Mouse (Mus musculus) limb, embryonic 12.5 days (tissue): Measurements from ENCODE around the gene Trmt2a. TPM values are rescaled to one million over a fixed set of nuclear protein-coding genes. Genes with fewer than 3 reads are reported as not detected.
A peak's percentile ranks its signal among the peaks of the same experiment; 100 is the strongest.

Experiments
- ATAC-seq: fragments of 200-750 bp; cut with Nextera tagmentation; 2 replicates; pipeline ENCODE4 v1.8.0; 2017; ENCODE audit warnings: low read depth, moderate TSS enrichment; ENCODE audit not compliant: insufficient number of reproducible peaks, insufficient read depth, low FRiP score, low TSS enrichment
- H3K27ac ChIP-seq: fragments of 300-500 bp; sonication (generic); 2 replicates; pipeline ENCODE4 v1.5.1; 2016; ENCODE audit warnings: mild to moderate bottlenecking, moderate library complexity
- H3K27me3 ChIP-seq: fragments of 300-500 bp; sonication (generic); 2 replicates; pipeline ENCODE4 v1.6.1; 2016; ENCODE audit warnings: mild to moderate bottlenecking, moderate library complexity
- H3K36me3 ChIP-seq: fragments of 300-500 bp; sonication (generic); 2 replicates; pipeline ENCODE4 v1.6.1; 2016; ENCODE audit warnings: mild to moderate bottlenecking, moderate library complexity
- H3K4me1 ChIP-seq: fragments of 300-500 bp; sonication (generic); replicated peaks from 2 replicates; pipeline ENCODE4 v1.6.1; 2016
- H3K4me2 ChIP-seq: fragments of 300-500 bp; sonication (generic); 2 replicates; pipeline ENCODE4 v1.6.1; 2016; ENCODE audit warnings: mild to moderate bottlenecking, moderate library complexity
- H3K4me3 ChIP-seq: fragments of 300-500 bp; sonication (generic); replicated peaks from 2 replicates; pipeline ENCODE4 v1.5.1; 2016; ENCODE audit warnings: mild to moderate bottlenecking
- H3K9ac ChIP-seq: fragments of 300-500 bp; sonication (generic); replicated peaks from 2 replicates; pipeline ENCODE4 v1.6.1; 2016; ENCODE audit warnings: mild to moderate bottlenecking, moderate library complexity
- H3K9me3 ChIP-seq: fragments of 300-500 bp; sonication (generic); 2 replicates; pipeline ENCODE4 v1.6.1; 2016; ENCODE audit warnings: mild to moderate bottlenecking, moderate library complexity
- WGBS: fragments of 180-500 bp; shearing (Covaris S2); methylation state at CpG from one replicate; pipeline ENCODE4 v1.1.7; 2016; 5-methylcytosine and 5-hydroxymethylcytosine counted together
- polyA plus RNA-seq: library from polyadenylated mRNA; unstranded; fragments of >200 nt; fragmentation: Nextera tagmentation; extraction: Ambion mirVana; gene quantifications from 2 replicates; pipeline ENCODE4 v1.2.1, GENCODE M21; 2016

Trmt2a gene
- 119 and 122 TPM in 2 replicates for polyA plus RNA-seq

DNA sequence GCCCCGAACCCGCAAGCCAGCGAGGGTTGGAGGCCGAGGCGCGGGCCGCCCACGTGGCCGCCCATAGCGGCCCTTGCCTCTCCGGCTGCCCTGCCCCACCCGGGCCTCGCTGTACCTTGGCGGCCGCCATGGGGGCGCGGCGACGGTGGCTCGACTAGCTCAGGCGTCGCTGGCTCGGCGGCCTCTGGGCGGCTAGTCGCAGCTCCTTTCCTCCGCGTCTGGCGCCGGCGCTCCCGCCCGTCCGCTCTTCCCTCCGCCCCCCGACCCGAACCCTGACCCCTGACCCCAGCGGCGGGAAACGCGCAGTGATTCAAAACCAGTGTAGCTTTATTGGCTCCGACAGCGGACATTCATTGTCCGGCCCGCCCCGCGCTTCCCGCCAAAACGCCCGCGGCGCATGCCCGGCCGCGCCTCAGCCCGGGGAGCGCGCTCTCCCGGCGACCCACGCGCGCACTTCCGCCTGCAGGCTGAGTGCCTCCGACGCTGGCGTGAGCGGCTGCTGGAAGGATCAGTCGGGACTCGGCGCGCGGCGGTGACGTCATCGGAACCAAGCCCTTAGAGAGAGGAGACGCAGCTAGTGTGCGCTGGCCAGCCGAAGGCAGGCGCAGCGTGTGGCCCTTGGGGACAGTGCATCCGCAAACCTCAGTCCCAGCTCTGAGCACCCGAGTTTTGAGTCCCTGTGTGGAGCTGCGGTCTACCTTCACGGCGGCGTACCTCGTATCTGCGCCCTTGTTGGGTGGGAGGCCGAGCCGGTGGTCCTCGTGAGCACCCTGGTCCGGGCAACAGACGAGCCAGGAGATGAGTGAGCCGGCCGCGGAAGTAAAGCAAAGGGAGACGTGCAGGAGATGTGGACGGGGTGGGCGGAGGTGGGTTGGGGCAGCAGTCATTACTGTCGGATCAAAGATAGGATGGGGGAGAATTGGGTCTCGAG, at the start of gene Trmt2a, which contains the start of gene Ranbp1:
Trmt2a (plus strand) TSS at position 247 of the 931 bp plus-strand sequence.
Ranbp1 (minus strand) TSS at position 300 of the 931 bp plus-strand sequence.
- Histone ChIP-seq H3K9ac (peak within 1 kb of the TSS; percentile 97), H3K36me3 (peaks cover 69% of the 10 kb centered on the region), H3K4me1 (peaks cover 37% of the 10 kb centered on the region), H3K9me3 (no peaks in the 10 kb centered on the region), H3K27ac (peak within 1 kb of the TSS; percentile 93), H3K4me3 (peak within 1 kb of the TSS; percentile 92), H3K27me3 (no peaks in the 10 kb centered on the region), H3K4me2 (peak within 1 kb of the TSS; percentile 95)
- ATAC-seq: peak; percentile 96
- WGBS: under 1% methylated on average over 93 of the region's 102 CpGs

DNA sequence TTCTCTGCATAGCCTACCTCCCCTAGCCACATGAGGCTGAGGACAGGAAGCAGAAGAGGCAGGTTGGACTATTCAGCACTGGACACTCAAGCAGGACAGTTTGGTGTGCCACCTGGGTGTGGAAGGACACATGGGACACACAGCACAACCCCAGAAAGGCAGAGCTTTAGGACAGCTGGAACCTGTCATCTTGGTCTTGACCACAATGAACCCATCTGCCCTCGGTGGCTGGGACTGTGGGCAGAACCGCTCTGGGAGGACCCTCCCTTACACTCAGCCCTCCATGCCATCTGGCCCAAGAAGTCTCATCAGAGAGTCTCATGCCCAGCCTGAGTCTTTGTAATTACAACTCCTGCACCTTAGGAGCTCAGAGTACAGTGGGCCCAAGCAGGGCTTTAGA, 48.4 kb upstream of the Trmt2a start:
- no peak overlapping the region for H3K9ac ChIP-seq
- no peak overlapping the region for H3K4me2 ChIP-seq
- peaks cover 43% of the 10 kb centered on the region for H3K27me3 ChIP-seq
- no peak overlapping the region for H3K4me3 ChIP-seq
- no peaks in the 10 kb centered on the region for H3K36me3 ChIP-seq
- no peak for ATAC-seq
- peaks cover 83% of the 10 kb centered on the region for H3K4me1 ChIP-seq
- H3K27ac ChIP-seq: peak overlapping the region; percentile 75
- WGBS: 88% methylated on average over 2 of the region's 2 CpGs
- no peaks in the 10 kb centered on the region for H3K9me3 ChIP-seq

DNA sequence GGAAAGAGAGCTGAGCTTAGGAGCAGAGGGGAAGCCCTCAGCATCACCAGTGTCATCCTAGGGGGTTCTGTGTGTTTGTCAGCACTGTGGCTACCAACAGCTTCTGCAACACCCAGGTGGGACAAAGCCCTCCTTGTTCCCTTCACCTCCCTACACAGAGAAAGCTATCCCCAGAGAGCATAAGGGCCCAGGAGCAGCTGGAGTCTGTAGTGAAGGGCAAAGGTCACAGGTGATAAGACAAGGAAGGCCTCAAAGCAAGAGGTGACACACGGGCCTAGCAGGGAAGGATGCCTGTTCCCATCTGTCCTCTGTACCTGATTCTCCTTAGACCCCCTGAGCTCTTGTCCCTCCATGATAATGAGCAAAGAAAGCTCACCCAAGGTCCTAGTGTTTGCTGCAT, 46.9 kb upstream of the Trmt2a start:
- no peak overlapping the region for H3K27ac ChIP-seq
- no peak overlapping the region for H3K9ac ChIP-seq

DNA sequence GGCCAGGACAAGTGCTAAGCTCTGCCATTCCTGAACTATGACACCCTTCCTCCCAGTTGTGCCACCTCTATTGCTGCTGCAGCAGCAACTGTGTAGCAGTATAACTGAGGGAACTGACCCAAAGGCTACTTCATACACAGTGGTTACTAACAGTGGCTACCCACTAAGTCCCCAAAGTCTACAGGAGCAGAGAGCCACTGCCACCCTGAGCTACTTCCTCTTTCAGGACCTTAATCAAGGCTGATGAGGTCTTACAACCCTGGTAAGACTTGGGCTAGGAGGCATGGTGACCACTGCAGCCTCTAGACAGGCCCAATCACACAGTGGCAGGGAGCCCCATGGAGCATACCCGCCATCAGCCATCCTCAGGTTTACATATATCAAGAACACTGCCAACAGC, 46.4 kb upstream of the Trmt2a start:
- Histone ChIP-seq H3K27me3 (peaks cover 37% of the 10 kb centered on the region), H3K4me3 (no peak overlapping the region), H3K9ac (no peak overlapping the region), H3K4me1 (peaks cover 63% of the 10 kb centered on the region), H3K36me3 (no peaks in the 10 kb centered on the region), H3K9me3 (no peaks in the 10 kb centered on the region), H3K4me2 (no peak overlapping the region), H3K27ac (no peak overlapping the region)
- ATAC-seq: no peak
- WGBS: 88% methylated on average over 1 of the region's 1 CpGs

More for the DNA sequence above, 46.9 kb upstream of the Trmt2a start:
- H3K4me3 ChIP-seq: no peak overlapping the region
- no peaks in the 10 kb centered on the region for H3K9me3 ChIP-seq
- 30% methylated on average over 1 of the region's 1 CpGs for WGBS
- H3K36me3 ChIP-seq: no peaks in the 10 kb centered on the region
- ATAC-seq: no peak
- H3K27me3 ChIP-seq: peaks cover 37% of the 10 kb centered on the region
- H3K4me2 ChIP-seq: no peak overlapping the region
- peaks cover 68% of the 10 kb centered on the region for H3K4me1 ChIP-seq

DNA sequence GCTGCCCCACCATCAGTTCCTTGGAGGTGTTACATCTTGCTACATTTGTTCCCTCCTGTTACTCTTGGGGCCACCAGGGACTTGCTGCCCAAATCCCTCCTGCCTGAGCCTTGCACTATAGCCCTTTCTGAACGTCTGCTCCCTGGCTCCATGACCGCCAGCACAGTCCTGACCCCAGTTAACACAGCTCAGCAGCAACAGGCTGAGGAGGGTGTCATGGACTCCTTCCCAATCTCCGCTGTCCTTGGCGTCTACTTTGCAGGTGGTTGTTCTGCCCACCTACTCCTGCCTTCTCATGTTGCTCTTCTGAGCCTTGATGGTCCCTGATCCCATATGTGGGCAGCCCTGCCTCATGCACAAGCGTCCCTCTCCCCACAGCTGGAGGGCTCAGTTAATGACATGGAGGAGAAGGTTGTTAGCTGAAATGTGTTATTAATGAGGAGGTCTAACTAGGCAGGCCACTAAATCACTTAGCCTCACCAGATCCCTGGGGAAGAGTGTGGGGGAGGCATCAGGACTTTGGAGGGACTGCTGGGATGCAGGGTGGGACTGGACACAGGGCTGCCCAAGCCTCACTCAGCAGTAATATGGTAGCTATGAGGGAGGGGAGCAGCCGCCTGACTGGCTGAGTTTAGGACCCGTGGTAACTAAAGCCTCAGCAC, 44.9 kb upstream of the Trmt2a start:
- peak overlapping the region; percentile 8; the same call in 1 of the 2 replicates for H3K4me2 ChIP-seq
- ATAC-seq: peak; percentile 60
- H3K4me3 ChIP-seq: no peak overlapping the region
- 6% methylated on average over 7 of the region's 7 CpGs for WGBS
- peak overlapping the region; percentile 66 for H3K27ac ChIP-seq
- H3K9me3 ChIP-seq: no peaks in the 10 kb centered on the region
- H3K36me3 ChIP-seq: no peaks in the 10 kb centered on the region
- H3K4me1 ChIP-seq: peaks cover 48% of the 10 kb centered on the region
- no peak overlapping the region for H3K9ac ChIP-seq
- H3K27me3 ChIP-seq: peaks cover 26% of the 10 kb centered on the region

DNA sequence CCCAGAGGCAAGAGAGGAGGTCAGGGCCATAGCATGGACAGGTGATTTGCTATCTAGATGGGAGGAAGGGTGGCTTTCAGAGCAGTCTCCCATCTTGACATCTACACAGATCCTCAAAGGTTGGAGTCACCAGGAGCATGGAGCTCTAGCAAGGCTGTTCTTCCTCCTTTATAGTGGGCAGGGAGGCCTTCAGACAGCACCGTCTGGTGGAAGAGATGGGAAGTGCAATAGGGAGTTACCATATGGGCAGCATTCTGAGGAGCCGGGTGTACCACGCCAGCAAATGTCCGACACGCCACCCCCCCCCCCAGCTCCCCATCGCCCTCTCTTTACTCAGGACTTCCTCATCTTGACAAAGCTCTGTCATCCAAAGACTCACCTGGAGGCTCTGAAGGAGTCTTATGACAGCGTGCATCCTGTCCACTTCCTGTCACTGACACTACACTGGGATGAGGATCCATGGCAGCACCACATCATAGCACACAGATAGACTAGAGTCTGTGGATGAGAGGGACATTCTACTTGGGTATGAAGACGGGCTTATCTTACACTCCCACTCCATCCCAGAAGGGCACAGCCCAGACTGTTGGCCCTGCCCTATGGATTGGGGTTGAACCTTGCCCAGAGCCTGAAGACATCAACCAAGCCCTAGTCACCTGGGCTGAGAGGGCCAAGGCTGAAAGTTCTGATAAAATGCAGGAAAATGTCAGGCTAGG, 37.6 kb upstream of the Trmt2a start:
- Histone ChIP-seq H3K36me3 (no peaks in the 10 kb centered on the region), H3K9me3 (no peaks in the 10 kb centered on the region), H3K4me3 (no peak overlapping the region), H3K27ac (no peak overlapping the region), H3K27me3 (peaks cover 34% of the 10 kb centered on the region), H3K4me2 (no peak overlapping the region), H3K9ac (no peak overlapping the region), H3K4me1 (peaks cover 29% of the 10 kb centered on the region)
- ATAC-seq: peak; percentile 17; the same call in 1 of the 2 replicates
- 22% methylated on average over 8 of the region's 8 CpGs for WGBS

DNA sequence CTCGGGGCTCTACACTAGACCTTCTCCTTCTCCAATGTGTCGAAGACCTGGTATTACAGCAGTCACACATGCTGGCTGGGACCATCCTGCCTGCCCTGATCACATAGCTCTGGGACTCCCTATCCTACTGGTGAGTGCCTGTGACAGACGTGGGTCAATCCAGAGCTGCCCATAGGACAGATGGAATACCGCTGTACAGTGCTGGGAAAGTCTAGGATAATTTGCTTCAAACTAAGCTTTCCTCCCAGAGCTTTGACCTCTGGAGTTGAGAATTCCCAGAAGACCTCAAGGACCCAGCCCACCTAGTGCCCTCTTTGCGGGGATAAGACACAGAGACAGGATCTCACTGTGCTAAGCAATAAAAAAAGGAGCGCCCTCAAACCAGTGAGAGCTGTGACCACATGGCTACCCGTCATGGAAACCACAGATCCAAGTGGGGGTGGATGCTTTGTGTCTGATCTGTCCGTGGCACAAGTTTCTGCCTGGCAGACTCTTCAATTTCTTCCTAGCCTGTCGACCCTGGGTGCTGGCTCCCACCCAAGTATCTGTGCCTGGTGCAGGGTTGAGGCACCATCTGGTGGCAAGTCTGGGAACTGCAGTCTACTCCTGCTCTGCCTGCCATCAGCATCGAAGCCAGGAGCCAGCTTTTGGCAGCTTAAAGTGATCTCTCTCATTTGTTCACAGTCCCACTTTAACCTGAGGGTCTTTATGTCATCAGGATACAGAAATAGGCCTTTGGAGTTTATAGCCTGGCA, 36.9 kb upstream of the Trmt2a start:
- H3K9ac ChIP-seq: no peak overlapping the region
- H3K27me3 ChIP-seq: peaks cover 31% of the 10 kb centered on the region
- peaks cover 29% of the 10 kb centered on the region for H3K4me1 ChIP-seq
- 45% methylated on average over 10 of the region's 10 CpGs for WGBS
- H3K36me3 ChIP-seq: no peaks in the 10 kb centered on the region
- 0 out of 2 replicates have a peak, but pooled peaks have one; percentile 23 for ATAC-seq
- H3K9me3 ChIP-seq: no peaks in the 10 kb centered on the region
- H3K4me2 ChIP-seq: no peak overlapping the region
- no peak overlapping the region for H3K4me3 ChIP-seq
- no peak overlapping the region for H3K27ac ChIP-seq

DNA sequence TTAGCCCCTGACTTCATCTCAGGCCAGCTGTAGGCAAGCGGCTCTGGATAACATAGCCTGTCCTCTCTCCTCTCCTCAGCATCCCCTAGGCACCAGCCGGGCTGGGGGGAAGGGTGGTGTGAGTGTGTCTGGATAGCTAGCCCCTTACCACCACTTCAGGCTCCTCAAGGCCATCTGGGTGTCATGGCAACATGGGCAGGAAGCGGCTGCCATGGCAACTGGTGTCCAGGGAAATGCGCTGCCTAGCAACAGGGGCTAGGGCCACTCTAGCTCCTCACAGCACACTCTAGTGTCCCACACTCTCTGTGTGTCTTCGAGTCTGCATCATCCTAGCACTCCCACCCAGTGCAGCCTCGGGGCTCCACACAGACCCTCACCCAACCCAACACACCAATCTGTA, 34.8 kb upstream of the Trmt2a start:
- WGBS: 44% methylated on average over 6 of the region's 6 CpGs
- no peaks in the 10 kb centered on the region for H3K36me3 ChIP-seq
- peaks cover 35% of the 10 kb centered on the region for H3K4me1 ChIP-seq
- no peak overlapping the region for H3K4me3 ChIP-seq
- no peak overlapping the region for H3K9ac ChIP-seq
- no peak overlapping the region for H3K27ac ChIP-seq
- peaks cover 23% of the 10 kb centered on the region for H3K27me3 ChIP-seq
- peak overlapping the region; percentile 17; the same call in 1 of the 2 replicates for H3K4me2 ChIP-seq
- no peaks in the 10 kb centered on the region for H3K9me3 ChIP-seq
- peak; percentile 56 for ATAC-seq

DNA sequence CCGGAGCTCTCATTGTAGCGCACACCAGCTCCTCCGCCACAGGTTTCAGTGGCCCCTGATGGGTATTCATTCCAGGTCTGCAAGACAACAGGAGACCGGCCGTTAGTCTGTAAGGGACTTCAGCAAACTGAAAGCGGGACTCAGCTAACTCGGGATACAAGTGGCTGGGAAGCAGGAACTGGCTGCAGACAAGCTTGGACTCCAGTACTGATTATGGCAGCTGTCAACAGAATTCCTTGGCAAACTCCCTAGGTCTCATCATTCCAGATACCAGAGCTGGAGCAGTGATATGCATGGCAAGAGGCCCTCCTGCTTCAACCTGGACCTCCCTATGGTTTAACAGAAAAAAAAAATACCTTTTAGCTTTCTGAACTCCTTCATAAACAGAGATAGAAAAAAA, 33.6 kb upstream of the Trmt2a start:
- ATAC-seq: no peak
- Histone ChIP-seq H3K36me3 (no peaks in the 10 kb centered on the region), H3K4me3 (no peak overlapping the region), H3K27ac (no peak overlapping the region), H3K9ac (no peak overlapping the region), H3K27me3 (peaks cover 16% of the 10 kb centered on the region), H3K4me2 (0 out of 2 replicates have a peak overlapping the region, but pooled peaks have one; percentile 17), H3K4me1 (peaks cover 46% of the 10 kb centered on the region), H3K9me3 (no peaks in the 10 kb centered on the region)
- 83% methylated on average over 7 of the region's 7 CpGs for WGBS

DNA sequence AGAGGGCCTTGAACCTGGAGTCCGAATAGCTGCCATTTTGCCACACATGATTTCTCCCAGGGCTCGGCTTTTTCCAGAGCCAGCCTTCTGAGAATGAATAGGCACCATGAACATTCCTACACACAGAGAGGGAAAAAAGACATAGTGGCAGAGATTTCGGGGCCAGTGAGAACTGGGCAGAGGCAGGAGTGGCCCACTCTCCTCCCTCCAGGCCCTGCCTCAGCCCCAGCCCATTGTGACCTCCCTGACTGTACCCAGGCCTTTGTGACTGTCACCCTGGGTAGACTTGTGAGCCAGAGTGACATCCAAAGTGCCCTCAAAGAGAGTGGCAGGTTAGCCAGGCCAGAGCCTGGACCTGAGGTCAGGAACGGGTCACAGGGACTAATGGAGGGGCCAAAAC, 30.9 kb upstream of the Trmt2a start, which contains the start of gene Ccdc188:
Ccdc188 (plus strand) TSS at position 301 of the 400 bp plus-strand sequence.
- peaks cover 50% of the 10 kb centered on the region for H3K4me1 ChIP-seq
- no peaks in the 10 kb centered on the region for H3K9me3 ChIP-seq
- H3K27ac ChIP-seq: peak within 1 kb of the TSS; percentile 62; the same call in 1 of the 2 replicates
- H3K27me3 ChIP-seq: peaks cover 4% of the 10 kb centered on the region
- no peak within 1 kb of the TSS for H3K4me3 ChIP-seq
- 81% methylated on average over 4 of the region's 4 CpGs for WGBS
- no peak for ATAC-seq
- H3K4me2 ChIP-seq: no peak within 1 kb of the TSS
- H3K36me3 ChIP-seq: peaks cover 18% of the 10 kb centered on the region
- no peak within 1 kb of the TSS for H3K9ac ChIP-seq
